22 mouse cellular contexts compared by ENCODE assay signal in genomic region chr4:105525135-105525534, GRCm38 (mm10).
"Had no signal": no experiment of that assay in that cellular context is flagged by ENCODE, and none has a peak within 500 bp of the region (broad histone marks: within the 10 kb centered on the region; RNA-seq: fewer than 3 reads in every experiment).

No protein-coding gene starts in this region.

- H3K4me1 ChIP-seq: intestine, embryonic 15.5 days; kidney, embryonic 15.5 days; lung, embryonic 15.5 days; midbrain, embryonic 12.5 days; midbrain, embryonic 15.5 days; neural tube, embryonic 12.5 days; neural tube, embryonic 15.5 days had no signal

- DNase-seq: kidney, adult 11 months; kidney, adult 8-10 months; kidney, postnatal 10 days; kidney, postnatal 36 days; left cerebral cortex, postnatal 4 days; liver, postnatal 0 days; right cerebral cortex, adult 18-20 months; right cerebral cortex, postnatal 25 days; spleen, adult 18-20 months; thymus, adult 2 months; thymus, postnatal 14 days; thymus, postnatal 4 days had no signal

- H3K36me3 ChIP-seq: intestine, embryonic 15.5 days; kidney, embryonic 15.5 days; limb, embryonic 13.5 days; lung, embryonic 15.5 days; midbrain, embryonic 12.5 days; midbrain, embryonic 15.5 days; neural tube, embryonic 12.5 days; neural tube, embryonic 15.5 days had no signal

- H3K9ac ChIP-seq: intestine, embryonic 15.5 days; kidney, embryonic 15.5 days; limb, embryonic 13.5 days; liver, embryonic 14.5 days; liver, postnatal 0 days; lung, embryonic 15.5 days; midbrain, embryonic 12.5 days; midbrain, embryonic 15.5 days; neural tube, embryonic 12.5 days; neural tube, embryonic 15.5 days had no signal

- H3K4me3 ChIP-seq: intestine, embryonic 15.5 days; kidney, embryonic 15.5 days; limb, embryonic 13.5 days; lung, embryonic 15.5 days; midbrain, embryonic 12.5 days; midbrain, embryonic 15.5 days; neural tube, embryonic 12.5 days; neural tube, embryonic 15.5 days had no signal

- H3K9me3 ChIP-seq: intestine, embryonic 15.5 days; kidney, embryonic 15.5 days; limb, embryonic 13.5 days; lung, embryonic 15.5 days; midbrain, embryonic 12.5 days; midbrain, embryonic 15.5 days; neural tube, embryonic 12.5 days; neural tube, embryonic 15.5 days had no signal

- ATAC-seq: intestine, embryonic 15.5 days; liver, postnatal 0 days; midbrain, embryonic 15.5 days had no signal

- H3K27me3 ChIP-seq: intestine, embryonic 15.5 days; kidney, embryonic 15.5 days; limb, embryonic 13.5 days; lung, embryonic 15.5 days; midbrain, embryonic 12.5 days; midbrain, embryonic 15.5 days; neural tube, embryonic 12.5 days; neural tube, embryonic 15.5 days had no signal

- H3K27ac ChIP-seq: intestine, embryonic 15.5 days; kidney, embryonic 15.5 days; limb, embryonic 13.5 days; liver, embryonic 14.5 days; lung, embryonic 15.5 days; macrophage; midbrain, embryonic 12.5 days; midbrain, embryonic 15.5 days; neural tube, embryonic 12.5 days; neural tube, embryonic 15.5 days had no signal

- H3K4me2 ChIP-seq: intestine, embryonic 15.5 days; kidney, embryonic 15.5 days; limb, embryonic 13.5 days; lung, embryonic 15.5 days; midbrain, embryonic 12.5 days; midbrain, embryonic 15.5 days; neural tube, embryonic 12.5 days; neural tube, embryonic 15.5 days had no signal
